Mouse (Mus musculus) heart, embryonic 15.5 days (tissue): ENCODE measurements at regions not wholly inside any gene's neighbourhood (a gene's known extent, or its start where the extent isn't known, plus 50 kb on each side); places are given as distances from the start of the nearest gene placed in this dataset.

ENCODE experiments used
- ATAC-seq: fragments of 200-750 bp; cut with Nextera tagmentation; replicated peaks from 2 replicates; pipeline ENCODE4 v1.8.0; 2017; ENCODE audit warnings: low read depth, moderate TSS enrichment; ENCODE audit not compliant: insufficient number of reproducible peaks, insufficient read depth, low FRiP score
- H3K27ac ChIP-seq: fragments of 300-500 bp; sonication (generic); 2 replicates; pipeline ENCODE4 v1.5.1; 2015; ENCODE audit warnings: mild to moderate bottlenecking, inconsistent platforms
- H3K27me3 ChIP-seq: fragments of 300-500 bp; sonication (generic); 2 replicates; pipeline ENCODE4 v1.6.1; 2015; ENCODE audit warnings: inconsistent platforms
- H3K36me3 ChIP-seq: fragments of 300-500 bp; sonication (generic); 2 replicates; pipeline ENCODE4 v1.6.1; 2015; ENCODE audit warnings: mild to moderate bottlenecking, inconsistent platforms
- H3K4me1 ChIP-seq: fragments of 300-500 bp; sonication (generic); replicated peaks from 2 replicates; pipeline ENCODE4 v1.6.1; 2015; ENCODE audit warnings: inconsistent platforms
- H3K4me2 ChIP-seq: fragments of 300-500 bp; sonication (generic); 2 replicates; pipeline ENCODE4 v1.6.1; 2015; ENCODE audit warnings: inconsistent platforms, mild to moderate bottlenecking, moderate library complexity
- H3K4me3 ChIP-seq: fragments of 300-500 bp; sonication (generic); 2 replicates; pipeline ENCODE4 v1.5.1; 2015; ENCODE audit warnings: mild to moderate bottlenecking, inconsistent platforms
- H3K9ac ChIP-seq: fragments of 300-500 bp; sonication (generic); 2 replicates; pipeline ENCODE4 v1.6.1; 2015; ENCODE audit warnings: mild to moderate bottlenecking, inconsistent platforms
- H3K9me3 ChIP-seq: fragments of 300-500 bp; sonication (generic); replicated peaks from 2 replicates; pipeline ENCODE4 v1.6.1; 2016; ENCODE audit warnings: inconsistent platforms
- WGBS: fragments of 180-500 bp; shearing (Covaris S2); methylation state at CpG from one replicate; pipeline ENCODE4 v1.1.7; 2015; ENCODE audit warnings: mixed read lengths; 5-methylcytosine and 5-hydroxymethylcytosine counted together

GRCm38 (mm10) chr16:95929700-95930435 is 60.9 kb downstream of the Psmg1 start:
- no peak overlapping the region for H3K9ac ChIP-seq
- no peaks in the 10 kb centered on the region for H3K4me1 ChIP-seq
- WGBS = 67% methylated on average over 14 of the region's 14 CpGs
- no peak for ATAC-seq
- no peaks in the 10 kb centered on the region for H3K36me3 ChIP-seq
- H3K4me3 ChIP-seq = no peak overlapping the region
- no peaks in the 10 kb centered on the region for H3K27me3 ChIP-seq
- no peaks in the 10 kb centered on the region for H3K9me3 ChIP-seq
- no peak overlapping the region for H3K4me2 ChIP-seq
- no peak overlapping the region for H3K27ac ChIP-seq

GRCm38 (mm10) chr16:95928290-95929260 is 62.2 kb downstream of the Psmg1 start:
- ATAC-seq = no peak
- WGBS = 67% methylated on average over 18 of the region's 18 CpGs
- H3K9me3 ChIP-seq = no peaks in the 10 kb centered on the region
- H3K27me3 ChIP-seq = no peaks in the 10 kb centered on the region
- no peak overlapping the region for H3K27ac ChIP-seq
- no peaks in the 10 kb centered on the region for H3K4me1 ChIP-seq
- H3K4me2 ChIP-seq = no peak overlapping the region
- no peaks in the 10 kb centered on the region for H3K36me3 ChIP-seq
- H3K4me3 ChIP-seq = no peak overlapping the region
- H3K9ac ChIP-seq = no peak overlapping the region

- no peak overlapping the region for H3K4me3 ChIP-seq
- no peaks in the 10 kb centered on the region for H3K36me3 ChIP-seq
- no peak overlapping the region for H3K27ac ChIP-seq
- no peak overlapping the region for H3K9ac ChIP-seq
- no peaks in the 10 kb centered on the region for H3K4me1 ChIP-seq
- 72% methylated on average over 6 of the region's 6 CpGs for WGBS
- no peak for ATAC-seq
- H3K9me3 ChIP-seq = no peaks in the 10 kb centered on the region
- H3K27me3 ChIP-seq = no peaks in the 10 kb centered on the region
- H3K4me2 ChIP-seq = no peak overlapping the region
Measured at GRCm38 (mm10) chr16:95926558-95926957, 64.2 kb downstream of the Psmg1 start.

- H3K9me3 ChIP-seq = no peaks in the 10 kb centered on the region
- H3K4me3 ChIP-seq = no peak overlapping the region
- no peak overlapping the region for H3K9ac ChIP-seq
- WGBS = 56% methylated on average over 8 of the region's 8 CpGs
- no peak for ATAC-seq
- H3K4me2 ChIP-seq = no peak overlapping the region
- H3K36me3 ChIP-seq = no peaks in the 10 kb centered on the region
- H3K4me1 ChIP-seq = no peaks in the 10 kb centered on the region
- H3K27me3 ChIP-seq = no peaks in the 10 kb centered on the region
- no peak overlapping the region for H3K27ac ChIP-seq
Measured at GRCm38 (mm10) chr16:95924716-95925115, 66.0 kb downstream of the Psmg1 start.

- H3K4me3 ChIP-seq = no peak overlapping the region
- H3K27me3 ChIP-seq = no peaks in the 10 kb centered on the region
- WGBS = 69% methylated on average over 7 of the region's 7 CpGs
- ATAC-seq = no peak
- H3K4me1 ChIP-seq = no peaks in the 10 kb centered on the region
- no peaks in the 10 kb centered on the region for H3K36me3 ChIP-seq
- H3K27ac ChIP-seq = no peak overlapping the region
- H3K4me2 ChIP-seq = no peak overlapping the region
- no peak overlapping the region for H3K9ac ChIP-seq
- H3K9me3 ChIP-seq = no peaks in the 10 kb centered on the region
Measured at GRCm38 (mm10) chr16:95923991-95924390, 66.8 kb downstream of the Psmg1 start.

GRCm38 (mm10) chr16:95922369-95922934 is 68.3 kb downstream of the Psmg1 start:
- Histone ChIP-seq H3K4me2 (no peak overlapping the region), H3K27me3 (no peaks in the 10 kb centered on the region), H3K36me3 (no peaks in the 10 kb centered on the region), H3K9ac (no peak overlapping the region), H3K9me3 (no peaks in the 10 kb centered on the region), H3K27ac (no peak overlapping the region), H3K4me1 (no peaks in the 10 kb centered on the region), H3K4me3 (no peak overlapping the region)
- WGBS = 86% methylated on average over 9 of the region's 9 CpGs
- no peak for ATAC-seq

GRCm38 (mm10) chr16:95921169-95921568 is 69.6 kb downstream of the Psmg1 start:
- no peak overlapping the region for H3K4me2 ChIP-seq
- no peak overlapping the region for H3K9ac ChIP-seq
- H3K27me3 ChIP-seq = no peaks in the 10 kb centered on the region
- no peaks in the 10 kb centered on the region for H3K4me1 ChIP-seq
- no peak for ATAC-seq
- no peaks in the 10 kb centered on the region for H3K36me3 ChIP-seq
- no peaks in the 10 kb centered on the region for H3K9me3 ChIP-seq
- 69% methylated on average over 4 of the region's 4 CpGs for WGBS
- H3K4me3 ChIP-seq = no peak overlapping the region
- no peak overlapping the region for H3K27ac ChIP-seq

- no peaks in the 10 kb centered on the region for H3K36me3 ChIP-seq
- no peak overlapping the region for H3K4me2 ChIP-seq
- H3K27ac ChIP-seq = no peak overlapping the region
- H3K27me3 ChIP-seq = no peaks in the 10 kb centered on the region
- H3K4me3 ChIP-seq = no peak overlapping the region
- no peak overlapping the region for H3K9ac ChIP-seq
- H3K9me3 ChIP-seq = no peaks in the 10 kb centered on the region
- no peak for ATAC-seq
- 85% methylated on average over 16 of the region's 16 CpGs for WGBS
- no peaks in the 10 kb centered on the region for H3K4me1 ChIP-seq
Measured at GRCm38 (mm10) chr16:95918651-95919425, 71.9 kb downstream of the Psmg1 start.

- H3K4me1 ChIP-seq = no peaks in the 10 kb centered on the region
- no peak overlapping the region for H3K27ac ChIP-seq
- no peaks in the 10 kb centered on the region for H3K9me3 ChIP-seq
- H3K4me3 ChIP-seq = no peak overlapping the region
- H3K4me2 ChIP-seq = no peak overlapping the region
- H3K27me3 ChIP-seq = no peaks in the 10 kb centered on the region
- H3K36me3 ChIP-seq = no peaks in the 10 kb centered on the region
- ATAC-seq = no peak
- WGBS = 77% methylated on average over 14 of the region's 14 CpGs
- H3K9ac ChIP-seq = no peak overlapping the region
Measured at GRCm38 (mm10) chr16:95917635-95918407, 72.9 kb downstream of the Psmg1 start.

GRCm38 (mm10) chr16:95913879-95914278 is 76.9 kb downstream of the Psmg1 start:
- WGBS = 72% methylated on average over 5 of the region's 5 CpGs
- H3K4me2 ChIP-seq = no peak overlapping the region
- no peaks in the 10 kb centered on the region for H3K36me3 ChIP-seq
- no peak overlapping the region for H3K4me3 ChIP-seq
- H3K9ac ChIP-seq = no peak overlapping the region
- H3K27ac ChIP-seq = no peak overlapping the region
- H3K27me3 ChIP-seq = no peaks in the 10 kb centered on the region
- H3K4me1 ChIP-seq = no peaks in the 10 kb centered on the region
- H3K9me3 ChIP-seq = no peaks in the 10 kb centered on the region
- ATAC-seq = no peak
